Mouse (Mus musculus) limb, embryonic 11.5 days (tissue): ENCODE measurements at regions not wholly inside any gene's neighbourhood (a gene's known extent, or its start where the extent isn't known, plus 50 kb on each side); places are given as distances from the start of the nearest gene placed in this dataset.

Experiments
- ATAC-seq: fragments of 200-750 bp; cut with Nextera tagmentation; 2 replicates; pipeline ENCODE4 v1.8.0; 2017; ENCODE audit warnings: low read depth; ENCODE audit not compliant: insufficient number of reproducible peaks, low FRiP score, low TSS enrichment
- DNase-seq: peaks from one replicate; pipeline ENCODE4 v3.0.0-alpha.2; 2015; ENCODE audit warnings: low spot score
- H3K27ac ChIP-seq: fragments of 300-500 bp; sonication (generic); replicated peaks from 2 replicates; pipeline ENCODE4 v1.5.1; 2014; ENCODE audit warnings: low read depth, mild to moderate bottlenecking, low read length
- H3K27me3 ChIP-seq: fragments of 300-500 bp; sonication (generic); 2 replicates; pipeline ENCODE4 v1.6.1; 2014; ENCODE audit warnings: mild to moderate bottlenecking, low read length, mixed read lengths; ENCODE audit not compliant: control insufficient read depth, insufficient read depth
- H3K36me3 ChIP-seq: fragments of 300-500 bp; sonication (generic); 2 replicates; pipeline ENCODE4 v1.6.1; 2014; ENCODE audit warnings: mild to moderate bottlenecking, low read length, moderate library complexity, mixed read lengths; ENCODE audit not compliant: control insufficient read depth, insufficient read depth
- H3K4me1 ChIP-seq: fragments of 300-500 bp; sonication (generic); 2 replicates; pipeline ENCODE4 v1.6.1; 2014; ENCODE audit warnings: low read length, mixed read lengths; ENCODE audit not compliant: control insufficient read depth, insufficient read depth
- H3K4me2 ChIP-seq: fragments of 300-500 bp; sonication (generic); 2 replicates; pipeline ENCODE4 v1.6.1; 2014; ENCODE audit warnings: low read depth, mild to moderate bottlenecking, moderate library complexity; ENCODE audit not compliant: severe bottlenecking
- H3K4me3 ChIP-seq: fragments of 300-500 bp; sonication (generic); 2 replicates; pipeline ENCODE4 v1.5.1; 2014; ENCODE audit warnings: low read depth, low read length
- H3K9ac ChIP-seq: fragments of 300-500 bp; sonication (generic); 2 replicates; pipeline ENCODE4 v1.6.1; 2014; ENCODE audit warnings: mild to moderate bottlenecking, low read length
- H3K9me3 ChIP-seq: fragments of 300-500 bp; sonication (generic); 2 replicates; pipeline ENCODE4 v1.6.1; 2016; ENCODE audit warnings: low read length; ENCODE audit not compliant: control insufficient read depth
- WGBS: fragments of 180-500 bp; shearing (Covaris S2); extraction: QIAGEN DNeasy Blood & Tissue Kit; methylation state at CpG from one replicate; pipeline ENCODE4 v1.1.7; 2014; 5-methylcytosine and 5-hydroxymethylcytosine counted together

GRCm38 (mm10) chr6:100420602-100421001 lies 133.3 kb upstream of the Rybp start:
- H3K4me1 ChIP-seq = peaks cover 28% of the 10 kb centered on the region
- H3K27ac ChIP-seq = no peak overlapping the region
- no peak overlapping the region for H3K9ac ChIP-seq
- H3K9me3 ChIP-seq = no peaks in the 10 kb centered on the region
- no peaks in the 10 kb centered on the region for H3K36me3 ChIP-seq
- DNase-seq = no peak
- no peak overlapping the region for H3K4me2 ChIP-seq
- no peaks in the 10 kb centered on the region for H3K27me3 ChIP-seq
- 42% methylated on average over 3 of the region's 3 CpGs for WGBS
- no peak overlapping the region for H3K4me3 ChIP-seq
- no peak for ATAC-seq

GRCm38 (mm10) chr6:100419782-100420540 lies 132.7 kb upstream of the Rybp start:
- Histone ChIP-seq H3K4me2 (no peak overlapping the region), H3K9me3 (no peaks in the 10 kb centered on the region), H3K27me3 (no peaks in the 10 kb centered on the region), H3K27ac (no peak overlapping the region), H3K4me3 (no peak overlapping the region), H3K9ac (no peak overlapping the region), H3K36me3 (no peaks in the 10 kb centered on the region), H3K4me1 (peaks cover 31% of the 10 kb centered on the region)
- DNase-seq = no peak
- ATAC-seq = no peak
- WGBS = 72% methylated on average over 7 of the region's 7 CpGs

GRCm38 (mm10) chr6:100416046-100416445 lies 128.8 kb upstream of the Rybp start:
- H3K4me1 ChIP-seq = peaks cover 14% of the 10 kb centered on the region
- no peaks in the 10 kb centered on the region for H3K27me3 ChIP-seq
- ATAC-seq (no peak), DNase-seq (no peak)
- no peaks in the 10 kb centered on the region for H3K36me3 ChIP-seq
- WGBS = 71% methylated on average over 8 of the region's 8 CpGs
- H3K27ac ChIP-seq = no peak overlapping the region
- H3K4me3 ChIP-seq = no peak overlapping the region
- no peak overlapping the region for H3K9ac ChIP-seq
- no peaks in the 10 kb centered on the region for H3K9me3 ChIP-seq
- no peak overlapping the region for H3K4me2 ChIP-seq

- ATAC-seq (no peak), DNase-seq (no peak)
- H3K9ac ChIP-seq = no peak overlapping the region
- no peak overlapping the region for H3K4me3 ChIP-seq
- H3K4me1 ChIP-seq = peaks cover 11% of the 10 kb centered on the region
- no peak overlapping the region for H3K4me2 ChIP-seq
- 62% methylated on average over 7 of the region's 7 CpGs for WGBS
- no peaks in the 10 kb centered on the region for H3K9me3 ChIP-seq
- no peaks in the 10 kb centered on the region for H3K36me3 ChIP-seq
- H3K27me3 ChIP-seq = no peaks in the 10 kb centered on the region
- H3K27ac ChIP-seq = no peak overlapping the region
These were observed 128.2 kb upstream of the Rybp start for GRCm38 (mm10) chr6:100415514-100415913.

- no peaks in the 10 kb centered on the region for H3K27me3 ChIP-seq
- H3K4me1 ChIP-seq = peaks cover 5% of the 10 kb centered on the region; the same call in 1 of the 2 replicates
- 65% methylated on average over 4 of the region's 4 CpGs for WGBS
These were observed 127.6 kb upstream of the Rybp start for GRCm38 (mm10) chr6:100414836-100415235.

GRCm38 (mm10) chr6:100412486-100412885 lies 125.2 kb upstream of the Rybp start:
- ATAC-seq = no peak
- Histone ChIP-seq H3K36me3 (no peaks in the 10 kb centered on the region), H3K9ac (no peak overlapping the region), H3K4me2 (no peak overlapping the region), H3K4me3 (no peak overlapping the region), H3K27ac (no peak overlapping the region), H3K9me3 (no peaks in the 10 kb centered on the region), H3K27me3 (no peaks in the 10 kb centered on the region), H3K4me1 (peaks cover 5% of the 10 kb centered on the region; the same call in 1 of the 2 replicates)
- no peak for DNase-seq
- WGBS = 43% methylated on average over 5 of the region's 5 CpGs

More at GRCm38 (mm10) chr6:100414836-100415235, 127.6 kb upstream of the Rybp start:
- no peak overlapping the region for H3K27ac ChIP-seq
- DNase-seq (no peak), ATAC-seq (no peak)
- no peak overlapping the region for H3K4me3 ChIP-seq
- H3K9ac ChIP-seq = no peak overlapping the region
- no peak overlapping the region for H3K4me2 ChIP-seq
- H3K9me3 ChIP-seq = no peaks in the 10 kb centered on the region
- H3K36me3 ChIP-seq = no peaks in the 10 kb centered on the region

- Histone ChIP-seq H3K27me3 (no peaks in the 10 kb centered on the region), H3K4me1 (peaks cover 5% of the 10 kb centered on the region; the same call in 1 of the 2 replicates), H3K9ac (no peak overlapping the region), H3K27ac (no peak overlapping the region), H3K9me3 (no peaks in the 10 kb centered on the region), H3K4me3 (no peak overlapping the region), H3K36me3 (no peaks in the 10 kb centered on the region), H3K4me2 (no peak overlapping the region)
- WGBS = 46% methylated on average over 4 of the region's 4 CpGs
- ATAC-seq = no peak
- DNase-seq = no peak
These were observed 124.7 kb upstream of the Rybp start for GRCm38 (mm10) chr6:100411968-100412367.

GRCm38 (mm10) chr6:100410067-100410631 lies 122.9 kb upstream of the Rybp start:
- no peak overlapping the region for H3K4me3 ChIP-seq
- H3K4me1 ChIP-seq = no peaks in the 10 kb centered on the region
- H3K9ac ChIP-seq = no peak overlapping the region
- no peaks in the 10 kb centered on the region for H3K9me3 ChIP-seq
- no peaks in the 10 kb centered on the region for H3K27me3 ChIP-seq
- H3K36me3 ChIP-seq = no peaks in the 10 kb centered on the region
- DNase-seq (no peak), ATAC-seq (no peak)
- H3K4me2 ChIP-seq = no peak overlapping the region
- H3K27ac ChIP-seq = no peak overlapping the region
- WGBS = 96% methylated on average over 8 of the region's 8 CpGs
